Mouse (Mus musculus) hindbrain, postnatal 0 days (tissue): ENCODE measurements around the gene Polr3g. TPM values are rescaled to one million over a fixed set of nuclear protein-coding genes. Genes with fewer than 3 reads are reported as not detected.

Source experiments
- ATAC-seq: fragments of 200-750 bp; cut with Nextera tagmentation; 2 replicates; pipeline ENCODE4 v1.8.0; 2017; ENCODE audit warnings: mild to moderate bottlenecking, moderate TSS enrichment, moderate library complexity
- DNase-seq: peaks from one replicate; pipeline ENCODE4 v3.0.0-alpha.2; 2015; ENCODE audit warnings: low spot score
- H3K27ac ChIP-seq: fragments of 300-500 bp; sonication (generic); 2 replicates; pipeline ENCODE4 v1.5.1; 2014; ENCODE audit warnings: mild to moderate bottlenecking
- H3K27me3 ChIP-seq: fragments of 300-500 bp; sonication (generic); 2 replicates; pipeline ENCODE4 v1.6.1; 2014; ENCODE audit warnings: low read length, mixed read lengths; ENCODE audit not compliant: insufficient read depth
- H3K36me3 ChIP-seq: fragments of 300-500 bp; sonication (generic); 2 replicates; pipeline ENCODE4 v1.6.1; 2014; ENCODE audit warnings: low read length, mixed read lengths; ENCODE audit not compliant: insufficient read depth
- H3K4me1 ChIP-seq: fragments of 300-500 bp; sonication (generic); 2 replicates; pipeline ENCODE4 v1.6.1; 2014; ENCODE audit warnings: antibody characterized with exemption, low read length, mixed read lengths; ENCODE audit not compliant: insufficient read depth
- H3K4me2 ChIP-seq: fragments of 300-500 bp; sonication (generic); 2 replicates; pipeline ENCODE4 v1.6.1; 2014; ENCODE audit warnings: low read depth, mild to moderate bottlenecking, low read length, moderate library complexity, mixed read lengths
- H3K4me3 ChIP-seq: fragments of 300-500 bp; sonication (generic); 2 replicates; pipeline ENCODE4 v1.5.1; 2014; ENCODE audit warnings: low read length
- H3K9ac ChIP-seq: fragments of 300-500 bp; sonication (generic); replicated peaks from 2 replicates; pipeline ENCODE4 v1.6.1; 2014; ENCODE audit warnings: mild to moderate bottlenecking, low read length, moderate library complexity, mixed read lengths
- H3K9me3 ChIP-seq: fragments of 300-500 bp; sonication (generic); 2 replicates; pipeline ENCODE4 v1.6.1; 2016; ENCODE audit warnings: low read length, mixed read lengths
- CTCF ChIP-seq: IDR thresholded peaks from 2 replicates; pipeline ENCODE4 v1.5.1; 2016; ENCODE audit warnings: antibody characterized with exemption, control low read depth, low read depth
- WGBS: fragments of 180-500 bp; shearing (Covaris S2); extraction: QIAGEN DNeasy Blood & Tissue Kit; methylation state at CpG from one replicate; pipeline ENCODE4 v1.1.7; 2014; 5-methylcytosine and 5-hydroxymethylcytosine counted together
- polyA plus RNA-seq: library from polyadenylated mRNA; unstranded; fragments of >200 nt; fragmentation: Nextera tagmentation; extraction: Ambion mirVana; gene quantifications from 2 replicates; pipeline ENCODE4 v1.2.1, GENCODE M21; 2015
- total RNA-seq: library from RNA; depleted of rRNA; stranded (reverse); fragments of >200 nt; gene quantifications from 2 replicates; pipeline ENCODE4 v1.2.3, GENCODE M21; 2014

Polr3g gene
- total and polyA plus RNA-seq, 2 experiments from 2014 or later, result 3.9 to 4.2 TPM

- peak overlapping the region; percentile 96 for H3K4me2 ChIP-seq
- WGBS, result under 1% methylated on average over 42 of the region's 42 CpGs
- TF ChIP-seq CTCF, result no peak
- H3K36me3 ChIP-seq, result no peaks in the 10 kb centered on the region
- ATAC-seq (peak; percentile 64), DNase-seq (peak; percentile 53)
- H3K9ac ChIP-seq, result peak overlapping the region; percentile 75
- H3K4me1 ChIP-seq, result no peaks in the 10 kb centered on the region
- H3K27me3 ChIP-seq, result no peaks in the 10 kb centered on the region
- H3K27ac ChIP-seq, result peak overlapping the region; percentile 87
- H3K4me3 ChIP-seq, result peak overlapping the region; percentile 92
- no peaks in the 10 kb centered on the region for H3K9me3 ChIP-seq
Measured at GRCm38 (mm10) chr13:81711546-81712371, 946 bp upstream of the Polr3g start.

GRCm38 (mm10) chr13:81710266-81710665 is 547 bp downstream of the Polr3g start:
- no peaks in the 10 kb centered on the region for H3K27me3 ChIP-seq
- no peak overlapping the region for H3K27ac ChIP-seq
- ATAC-seq (no peak), DNase-seq (no peak)
- no peaks in the 10 kb centered on the region for H3K36me3 ChIP-seq
- H3K9me3 ChIP-seq, result no peaks in the 10 kb centered on the region
- peak overlapping the region; percentile 75 for H3K9ac ChIP-seq
- peak overlapping the region; percentile 92 for H3K4me3 ChIP-seq
- H3K4me1 ChIP-seq, result no peaks in the 10 kb centered on the region
- WGBS, result under 1% methylated on average over 7 of the region's 7 CpGs
- peak overlapping the region; percentile 96 for H3K4me2 ChIP-seq
- no peak for TF ChIP-seq CTCF

GRCm38 (mm10) chr13:81709805-81710204 is 1.0 kb downstream of the Polr3g start:
- Histone ChIP-seq H3K9me3 (no peaks in the 10 kb centered on the region), H3K4me2 (peak overlapping the region; percentile 96), H3K4me1 (no peaks in the 10 kb centered on the region), H3K27me3 (no peaks in the 10 kb centered on the region), H3K9ac (no peak overlapping the region), H3K4me3 (peak overlapping the region; percentile 92; the same call in 1 of the 2 replicates), H3K36me3 (no peaks in the 10 kb centered on the region), H3K27ac (no peak overlapping the region)
- no peak for ATAC-seq
- DNase-seq, result no peak
- TF ChIP-seq CTCF, result no peak
- 28% methylated on average over 4 of the region's 4 CpGs for WGBS

- no peaks in the 10 kb centered on the region for H3K27me3 ChIP-seq
- H3K4me2 ChIP-seq, result no peak overlapping the region
- H3K4me3 ChIP-seq, result no peak overlapping the region
- no peaks in the 10 kb centered on the region for H3K9me3 ChIP-seq
- no peaks in the 10 kb centered on the region for H3K4me1 ChIP-seq
- ATAC-seq (no peak), DNase-seq (no peak)
- H3K27ac ChIP-seq, result no peak overlapping the region
- no peaks in the 10 kb centered on the region for H3K36me3 ChIP-seq
- TF ChIP-seq CTCF, result no peak
- H3K9ac ChIP-seq, result no peak overlapping the region
- WGBS, result 89% methylated on average over 5 of the region's 5 CpGs
Measured at GRCm38 (mm10) chr13:81706311-81706710, 4.5 kb downstream of the Polr3g start.

- Histone ChIP-seq H3K9me3 (no peaks in the 10 kb centered on the region), H3K4me1 (no peaks in the 10 kb centered on the region), H3K4me2 (no peak overlapping the region), H3K9ac (no peak overlapping the region), H3K27ac (no peak overlapping the region), H3K4me3 (no peak overlapping the region), H3K27me3 (no peaks in the 10 kb centered on the region), H3K36me3 (no peaks in the 10 kb centered on the region)
- no peak for TF ChIP-seq CTCF
- no peak for ATAC-seq
- 81% methylated on average over 9 of the region's 9 CpGs for WGBS
- DNase-seq, result no peak
Measured at GRCm38 (mm10) chr13:81703621-81704020, 7.2 kb downstream of the Polr3g start.

- no peak for DNase-seq
- no peaks in the 10 kb centered on the region for H3K27me3 ChIP-seq
- H3K4me2 ChIP-seq, result no peak overlapping the region
- TF ChIP-seq CTCF, result no peak
- WGBS, result 62% methylated on average over 7 of the region's 7 CpGs
- H3K27ac ChIP-seq, result no peak overlapping the region
- no peak for ATAC-seq
- no peaks in the 10 kb centered on the region for H3K4me1 ChIP-seq
- no peaks in the 10 kb centered on the region for H3K9me3 ChIP-seq
- no peak overlapping the region for H3K4me3 ChIP-seq
- H3K9ac ChIP-seq, result no peak overlapping the region
- no peaks in the 10 kb centered on the region for H3K36me3 ChIP-seq
Measured at GRCm38 (mm10) chr13:81703148-81703547, 7.7 kb downstream of the Polr3g start.

GRCm38 (mm10) chr13:81694446-81694845 is 16.4 kb downstream of the Polr3g start:
- no peak for ATAC-seq

More at GRCm38 (mm10) chr13:81694446-81694845, 16.4 kb downstream of the Polr3g start:
- H3K27ac ChIP-seq, result no peak overlapping the region
- WGBS, result 94% methylated on average over 12 of the region's 12 CpGs
- no peaks in the 10 kb centered on the region for H3K4me1 ChIP-seq
- DNase-seq, result no peak
- H3K9me3 ChIP-seq, result no peaks in the 10 kb centered on the region
- no peaks in the 10 kb centered on the region for H3K36me3 ChIP-seq
- TF ChIP-seq CTCF, result no peak
- H3K27me3 ChIP-seq, result no peaks in the 10 kb centered on the region
- H3K4me2 ChIP-seq, result no peak overlapping the region
- no peak overlapping the region for H3K4me3 ChIP-seq
- no peak overlapping the region for H3K9ac ChIP-seq
